Mouse (Mus musculus): ENCODE results near the gene Jph2.

- TF ChIP-seq GATA1 (IDR thresholded peaks at IDR 0.05; ENCODE audit: low read length) (no peak), TAL1 (IDR thresholded peaks at IDR 0.05; ENCODE audit: low read length) (no peak)
Measured at GRCm38 (mm10) chr2:163424597-163424996, 26.8 kb upstream of the Jph2 start, which contains the start of gene Oser1.

Measured in erythroblast, embryonic 14.5 days (primary cell).